Mouse (Mus musculus) cerebellum, adult (tissue): Measurements from ENCODE around the gene Clspn.

Experiments used
- ATAC-seq: cut with Nextera tagmentation; 2 replicates; pipeline ENCODE4 v1.9.2; 2017; ENCODE audit warnings: mild to moderate bottlenecking, moderate library complexity, mixed read lengths; ENCODE audit not compliant: insufficient number of reproducible peaks, low FRiP score, low TSS enrichment

The Clspn gene

GRCm38 (mm10) chr4:126553685-126554084, 3.0 kb upstream of the Clspn start:
- ATAC-seq, result no peak

- no peak for ATAC-seq
Measured at GRCm38 (mm10) chr4:126554462-126554861, 2.3 kb upstream of the Clspn start.

GRCm38 (mm10) chr4:126563798-126564197, 7.1 kb downstream of the Clspn start:
- no peak for ATAC-seq

- ATAC-seq, result no peak
Measured at GRCm38 (mm10) chr4:126567243-126567642, 10.5 kb downstream of the Clspn start.

GRCm38 (mm10) chr4:126569783-126570182, 13.0 kb downstream of the Clspn start:
- no peak for ATAC-seq

- ATAC-seq, result no peak
Measured at GRCm38 (mm10) chr4:126576281-126576680, 19.5 kb downstream of the Clspn start.

GRCm38 (mm10) chr4:126577920-126578319, 21.2 kb downstream of the Clspn start:
- ATAC-seq, result no peak

GRCm38 (mm10) chr4:126579077-126579476, 22.3 kb downstream of the Clspn start:
- ATAC-seq, result no peak

- ATAC-seq, result no peak
Measured at GRCm38 (mm10) chr4:126585739-126586138, 29.0 kb downstream of the Clspn start.

- ATAC-seq, result no peak
Measured at GRCm38 (mm10) chr4:126592039-126592438, 35.3 kb downstream of the Clspn start.

- no peak; the same call in 1 of the 2 replicates for ATAC-seq
Measured at GRCm38 (mm10) chr4:126599971-126600754, 43.4 kb downstream of the Clspn start.

GRCm38 (mm10) chr4:126601597-126602444, 45.1 kb downstream of the Clspn start:
- ATAC-seq, result no peak

- ATAC-seq, result no peak
Measured at GRCm38 (mm10) chr4:126602445-126602762, 45.7 kb downstream of the Clspn start.

- no peak for ATAC-seq
Measured at GRCm38 (mm10) chr4:126604141-126604540, 47.4 kb downstream of the Clspn start.

GRCm38 (mm10) chr4:126605751-126606150, 49.0 kb downstream of the Clspn start:
- ATAC-seq, result no peak

GRCm38 (mm10) chr4:126609606-126610181, 53.0 kb downstream of the Clspn start, which contains the start of gene 5730409E04Rik:
Gene 5730409E04Rik, plus strand, starts transcription at chr4:126609818.
- peak; percentile 96 for ATAC-seq

GRCm38 (mm10) chr4:126611991-126612390, 55.3 kb downstream of the Clspn start:
- no peak for ATAC-seq

GRCm38 (mm10) chr4:126616312-126616711, 59.6 kb downstream of the Clspn start:
- no peak for ATAC-seq

- ATAC-seq, result no peak
Measured at GRCm38 (mm10) chr4:126619691-126620330, 63.1 kb downstream of the Clspn start.

- no peak for ATAC-seq
Measured at GRCm38 (mm10) chr4:126620349-126620874, 63.7 kb downstream of the Clspn start.
